Mouse (Mus musculus): ENCODE measurements around the gene Rrp12. TPM values are rescaled to one million over a fixed set of nuclear protein-coding genes. Genes with fewer than 3 reads are reported as not detected.
"Not testable (repeated sequence)": the region's sequence is repeated elsewhere in the genome, so short reads cannot be mapped to it uniquely, and the experiment has no call there.

The Rrp12 gene
- polyA plus RNA-seq, 1 experiment: 14.4 TPM

- peaks cover 67% of the 10 kb centered on the region for H3K36me3 ChIP-seq (replicated peaks; ENCODE audit: low read length)
- H3K4me1 ChIP-seq: peaks cover 66% of the 10 kb centered on the region
- TF ChIP-seq GATA1 (IDR thresholded peaks at IDR 0.05; ENCODE audit: borderline replicate concordance, low read length) (no peak), FLI1 (IDR thresholded peaks at IDR 0.05; ENCODE audit: low read length) (no peak)
Measured at GRCm38 (mm10) chr19:41916853-41917252, 20.9 kb upstream of the Rrp12 start.

GRCm38 (mm10) chr19:41915294-41915693 is 19.3 kb upstream of the Rrp12 start:
- H3K4me1 ChIP-seq: peaks cover 67% of the 10 kb centered on the region
- H3K36me3 ChIP-seq (replicated peaks; ENCODE audit: low read length): peaks cover 51% of the 10 kb centered on the region
- no peaks in the 10 kb centered on the region for H3K27me3 ChIP-seq (replicated peaks)
- no peaks in the 10 kb centered on the region for H3K9me3 ChIP-seq
- TF ChIP-seq FLI1 (IDR thresholded peaks at IDR 0.05; ENCODE audit: low read length): no peak
- TF ChIP-seq GATA1 (IDR thresholded peaks at IDR 0.05; ENCODE audit: borderline replicate concordance, low read length): no peak
- peak overlapping the region; percentile 97 for H3K4me3 ChIP-seq (replicated peaks)

More at GRCm38 (mm10) chr19:41916853-41917252, 20.9 kb upstream of the Rrp12 start:
- Histone ChIP-seq H3K4me3 (replicated peaks) (peak overlapping the region; percentile 74), H3K27me3 (replicated peaks) (no peaks in the 10 kb centered on the region), H3K9me3 (no peaks in the 10 kb centered on the region)

- H3K9me3 ChIP-seq; H3K27me3 ChIP-seq (replicated peaks): not testable (repeated sequence)
- Histone ChIP-seq H3K36me3 (replicated peaks; ENCODE audit: low read length) (peaks cover 43% of the 10 kb centered on the region), H3K4me3 (replicated peaks) (peak overlapping the region; percentile 97), H3K4me1 (peaks cover 72% of the 10 kb centered on the region)
Measured at GRCm38 (mm10) chr19:41914592-41914882, 18.6 kb upstream of the Rrp12 start.

- no peaks in the 10 kb centered on the region for H3K9me3 ChIP-seq
- peak overlapping the region; percentile 97 for H3K4me3 ChIP-seq (replicated peaks)
- peaks cover 38% of the 10 kb centered on the region for H3K36me3 ChIP-seq (replicated peaks; ENCODE audit: low read length)
- H3K4me1 ChIP-seq: peaks cover 71% of the 10 kb centered on the region
- H3K27me3 ChIP-seq (replicated peaks): no peaks in the 10 kb centered on the region
- TF ChIP-seq GATA1 (IDR thresholded peaks at IDR 0.05; ENCODE audit: borderline replicate concordance, low read length): no peak
- TF ChIP-seq FLI1 (IDR thresholded peaks at IDR 0.05; ENCODE audit: low read length): no peak
Measured at GRCm38 (mm10) chr19:41913774-41914591, 18.0 kb upstream of the Rrp12 start.

DNA sequence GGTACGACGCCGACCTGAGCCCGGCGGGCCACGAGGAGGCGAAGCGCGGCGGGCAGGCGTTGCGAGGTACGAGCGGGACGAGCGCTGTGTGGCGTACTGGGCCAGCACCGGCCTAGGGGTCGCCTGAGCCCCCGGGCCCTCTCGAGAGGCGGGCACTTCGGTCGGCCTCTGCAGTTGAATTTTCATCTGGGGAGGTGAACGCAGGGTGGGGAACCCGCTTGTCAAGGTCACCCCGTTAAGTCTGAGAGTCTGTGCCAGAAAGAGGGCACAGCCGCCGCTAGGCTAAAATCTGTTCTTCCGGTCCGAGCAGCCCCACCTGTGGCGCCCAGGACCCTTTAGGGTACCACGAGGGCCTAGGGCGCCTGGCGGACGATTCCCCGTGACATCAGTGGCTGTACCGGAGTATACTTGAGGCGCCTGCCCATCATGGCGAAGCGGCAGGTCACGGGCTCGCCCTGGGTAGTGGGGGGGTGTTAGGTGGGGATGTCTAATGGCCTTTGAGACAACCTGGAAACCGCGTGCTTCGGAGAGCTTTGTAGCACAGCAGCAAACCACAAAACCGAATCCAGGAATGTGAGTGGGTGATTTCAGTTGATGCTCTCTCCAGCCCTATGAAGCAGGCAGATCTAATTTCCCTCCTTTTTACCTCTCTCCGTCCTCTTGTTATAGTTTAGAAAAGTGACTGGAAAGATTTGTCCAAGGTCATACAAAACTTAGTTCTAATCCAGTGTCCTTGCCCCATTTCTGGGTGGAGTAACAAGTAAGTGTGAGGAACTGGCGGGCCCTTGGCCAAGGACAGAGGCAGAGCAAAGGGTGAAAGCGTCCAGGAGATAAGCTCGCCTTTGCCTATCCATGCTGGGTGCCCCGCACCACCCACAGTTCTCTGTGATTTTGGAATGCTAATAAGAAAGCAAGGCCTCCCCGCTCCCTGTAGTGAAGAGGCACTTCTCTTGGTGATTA is 16.4 kb upstream of the Rrp12 start:
- no peak for TF ChIP-seq FLI1 (IDR thresholded peaks at IDR 0.05; ENCODE audit: low read length)
- no peak for TF ChIP-seq GATA1 (IDR thresholded peaks at IDR 0.05; ENCODE audit: borderline replicate concordance, low read length)
- H3K4me3 ChIP-seq (replicated peaks): peak overlapping the region; percentile 97
- H3K27me3 ChIP-seq (replicated peaks): no peaks in the 10 kb centered on the region
- peaks cover 30% of the 10 kb centered on the region for H3K36me3 ChIP-seq (replicated peaks; ENCODE audit: low read length)
- no peaks in the 10 kb centered on the region for H3K9me3 ChIP-seq
- peaks cover 80% of the 10 kb centered on the region for H3K4me1 ChIP-seq

- H3K4me1 ChIP-seq: peaks cover 80% of the 10 kb centered on the region
- TF ChIP-seq FLI1 (IDR thresholded peaks at IDR 0.05; ENCODE audit: low read length): no peak
- no peak for TF ChIP-seq GATA1 (IDR thresholded peaks at IDR 0.05; ENCODE audit: borderline replicate concordance, low read length)
Measured at GRCm38 (mm10) chr19:41911178-41912073, 15.5 kb upstream of the Rrp12 start, which contains the start of gene Pgam1. Pgam1 (plus strand) TSS chr19:41911923.

GRCm38 (mm10) chr19:41910396-41910795 is 14.4 kb upstream of the Rrp12 start:
- Histone ChIP-seq H3K4me1 (peaks cover 80% of the 10 kb centered on the region), H3K4me3 (replicated peaks) (peak overlapping the region; percentile 5), H3K36me3 (replicated peaks; ENCODE audit: low read length) (peaks cover 18% of the 10 kb centered on the region), H3K9me3 (no peaks in the 10 kb centered on the region), H3K27me3 (replicated peaks) (no peaks in the 10 kb centered on the region)
- no peak for TF ChIP-seq GATA1 (IDR thresholded peaks at IDR 0.05; ENCODE audit: borderline replicate concordance, low read length)
- TF ChIP-seq FLI1 (IDR thresholded peaks at IDR 0.05; ENCODE audit: low read length): no peak

More at GRCm38 (mm10) chr19:41911178-41912073, 15.5 kb upstream of the Rrp12 start, which contains the start of gene Pgam1:
- Histone ChIP-seq H3K36me3 (replicated peaks; ENCODE audit: low read length) (peaks cover 21% of the 10 kb centered on the region), H3K27me3 (replicated peaks) (no peaks in the 10 kb centered on the region), H3K4me3 (replicated peaks) (peak within 1 kb of the TSS; percentile 97), H3K9me3 (no peaks in the 10 kb centered on the region)

DNA sequence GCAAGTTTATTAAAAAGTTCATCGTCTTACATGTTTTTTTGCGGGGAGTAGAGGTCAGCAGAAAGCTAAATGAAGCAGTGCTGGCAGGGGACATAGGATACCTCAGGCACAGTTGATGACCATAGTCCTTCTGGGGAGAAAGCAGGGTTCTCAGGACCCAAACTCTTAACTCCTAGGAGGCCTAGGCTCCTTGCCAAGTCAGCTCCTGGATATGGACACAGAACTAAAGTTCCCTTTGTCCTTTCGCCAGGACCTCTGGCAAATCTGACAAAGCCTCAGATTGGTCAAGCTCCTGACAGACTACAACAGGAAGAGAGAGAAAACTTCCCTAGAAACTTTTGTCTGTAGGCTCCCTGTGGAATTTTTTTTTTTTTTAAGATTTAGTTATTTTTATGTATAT is 12.8 kb upstream of the Rrp12 start:
- TF ChIP-seq GATA1 (IDR thresholded peaks at IDR 0.05; ENCODE audit: borderline replicate concordance, low read length) (no peak), FLI1 (IDR thresholded peaks at IDR 0.05; ENCODE audit: low read length) (no peak)
- Histone ChIP-seq H3K9me3 (no peaks in the 10 kb centered on the region), H3K27me3 (replicated peaks) (no peaks in the 10 kb centered on the region), H3K4me1 (peaks cover 72% of the 10 kb centered on the region), H3K36me3 (replicated peaks; ENCODE audit: low read length) (peaks cover 13% of the 10 kb centered on the region), H3K4me3 (replicated peaks) (no peak overlapping the region)

GRCm38 (mm10) chr19:41907079-41907760 is 11.2 kb upstream of the Rrp12 start:
- Histone ChIP-seq H3K9me3 (no peaks in the 10 kb centered on the region), H3K4me1 (peaks cover 69% of the 10 kb centered on the region), H3K36me3 (replicated peaks; ENCODE audit: low read length) (peaks cover 8% of the 10 kb centered on the region), H3K4me3 (replicated peaks) (peak overlapping the region; percentile 40), H3K27me3 (replicated peaks) (no peaks in the 10 kb centered on the region)
- TF ChIP-seq FLI1 (IDR thresholded peaks at IDR 0.05; ENCODE audit: low read length) (no peak), GATA1 (IDR thresholded peaks at IDR 0.05; ENCODE audit: borderline replicate concordance, low read length) (no peak)

Measured in megakaryocyte, embryonic 14.5 days (primary cell).